Mouse (Mus musculus): Measurements from ENCODE around the gene Gm20388. TPM values are rescaled to one million over a fixed set of nuclear protein-coding genes. Genes with fewer than 3 reads are reported as not detected.

Gm20388 gene
- polyA plus RNA-seq, 1 experiment from 2014 or later = not detected

- peaks cover 44% of the 10 kb centered on the region for H3K36me3 ChIP-seq (ENCODE audit: control insufficient read depth, insufficient read depth, low read length)
- WGBS = 90% methylated on average over 1 of the region's 1 CpGs
- H3K4me1 ChIP-seq (ENCODE audit: control insufficient read depth, insufficient read depth, low read length) = no peaks in the 10 kb centered on the region
These were observed 1978.7 kb downstream of the Gm20388 start for GRCm38 (mm10) chr8:121889317-121889716.

GRCm38 (mm10) chr8:121889810-121890785, 1979.5 kb downstream of the Gm20388 start:
- Histone ChIP-seq H3K27me3 (ENCODE audit: control insufficient read depth, insufficient read depth, low read length) (no peaks in the 10 kb centered on the region), H3K36me3 (ENCODE audit: control insufficient read depth, insufficient read depth, low read length) (peaks cover 36% of the 10 kb centered on the region), H3K27ac (ENCODE audit: low read depth, low read length) (no peak overlapping the region), H3K9ac (ENCODE audit: low read depth, low read length) (no peak overlapping the region), H3K9me3 (ENCODE audit: control insufficient read depth, low read length) (no peaks in the 10 kb centered on the region), H3K4me2 (replicated peaks; ENCODE audit: low read depth, low read length) (no peak overlapping the region), H3K4me3 (ENCODE audit: low read length) (no peak overlapping the region), H3K4me1 (ENCODE audit: control insufficient read depth, insufficient read depth, low read length) (no peaks in the 10 kb centered on the region)
- WGBS = 80% methylated on average over 15 of the region's 15 CpGs
- ATAC-seq (ENCODE audit: low FRiP score, low TSS enrichment) = no peak

More at GRCm38 (mm10) chr8:121889317-121889716, 1978.7 kb downstream of the Gm20388 start:
- Histone ChIP-seq H3K4me2 (replicated peaks; ENCODE audit: low read depth, low read length) (no peak overlapping the region), H3K4me3 (ENCODE audit: low read length) (no peak overlapping the region), H3K9ac (ENCODE audit: low read depth, low read length) (no peak overlapping the region), H3K27me3 (ENCODE audit: control insufficient read depth, insufficient read depth, low read length) (no peaks in the 10 kb centered on the region), H3K27ac (ENCODE audit: low read depth, low read length) (no peak overlapping the region), H3K9me3 (ENCODE audit: control insufficient read depth, low read length) (no peaks in the 10 kb centered on the region)
- no peak for ATAC-seq (ENCODE audit: low FRiP score, low TSS enrichment)

GRCm38 (mm10) chr8:121892875-121893274, 1982.2 kb downstream of the Gm20388 start:
- ATAC-seq (ENCODE audit: low FRiP score, low TSS enrichment) = no peak
- Histone ChIP-seq H3K4me1 (ENCODE audit: control insufficient read depth, insufficient read depth, low read length) (peaks cover 20% of the 10 kb centered on the region), H3K4me3 (ENCODE audit: low read length) (no peak overlapping the region), H3K4me2 (replicated peaks; ENCODE audit: low read depth, low read length) (no peak overlapping the region), H3K27ac (ENCODE audit: low read depth, low read length) (no peak overlapping the region), H3K36me3 (ENCODE audit: control insufficient read depth, insufficient read depth, low read length) (peaks cover 15% of the 10 kb centered on the region), H3K27me3 (ENCODE audit: control insufficient read depth, insufficient read depth, low read length) (no peaks in the 10 kb centered on the region), H3K9me3 (ENCODE audit: control insufficient read depth, low read length) (no peaks in the 10 kb centered on the region), H3K9ac (ENCODE audit: low read depth, low read length) (no peak overlapping the region)
- 77% methylated on average over 5 of the region's 5 CpGs for WGBS

- no peak overlapping the region for H3K4me2 ChIP-seq (replicated peaks; ENCODE audit: low read depth, low read length)
- 75% methylated on average over 7 of the region's 7 CpGs for WGBS
These were observed 1985.3 kb downstream of the Gm20388 start for GRCm38 (mm10) chr8:121895910-121896309.

GRCm38 (mm10) chr8:121896476-121897145, 1986.0 kb downstream of the Gm20388 start:
- Histone ChIP-seq H3K4me1 (ENCODE audit: control insufficient read depth, insufficient read depth, low read length) (peaks cover 36% of the 10 kb centered on the region), H3K27ac (ENCODE audit: low read depth, low read length) (peak overlapping the region; percentile 96; the same call in 1 of the 2 replicates), H3K4me2 (replicated peaks; ENCODE audit: low read depth, low read length) (no peak overlapping the region), H3K9ac (ENCODE audit: low read depth, low read length) (peak overlapping the region; percentile 37; the same call in 1 of the 2 replicates), H3K36me3 (ENCODE audit: control insufficient read depth, insufficient read depth, low read length) (peaks cover 10% of the 10 kb centered on the region), H3K27me3 (ENCODE audit: control insufficient read depth, insufficient read depth, low read length) (no peaks in the 10 kb centered on the region), H3K4me3 (ENCODE audit: low read length) (no peak overlapping the region), H3K9me3 (ENCODE audit: control insufficient read depth, low read length) (no peaks in the 10 kb centered on the region)
- 30% methylated on average over 12 of the region's 12 CpGs for WGBS
- ATAC-seq (ENCODE audit: low FRiP score, low TSS enrichment) = 0 out of 2 replicates have a peak, but pooled peaks have one; percentile 16

More at GRCm38 (mm10) chr8:121895910-121896309, 1985.3 kb downstream of the Gm20388 start:
- H3K9me3 ChIP-seq (ENCODE audit: control insufficient read depth, low read length) = no peaks in the 10 kb centered on the region
- ATAC-seq (ENCODE audit: low FRiP score, low TSS enrichment) = no peak
- H3K36me3 ChIP-seq (ENCODE audit: control insufficient read depth, insufficient read depth, low read length) = peaks cover 10% of the 10 kb centered on the region
- no peak overlapping the region for H3K4me3 ChIP-seq (ENCODE audit: low read length)
- peak overlapping the region; percentile 37; the same call in 1 of the 2 replicates for H3K9ac ChIP-seq (ENCODE audit: low read depth, low read length)
- peaks cover 34% of the 10 kb centered on the region for H3K4me1 ChIP-seq (ENCODE audit: control insufficient read depth, insufficient read depth, low read length)
- no peaks in the 10 kb centered on the region for H3K27me3 ChIP-seq (ENCODE audit: control insufficient read depth, insufficient read depth, low read length)
- peak overlapping the region; percentile 96; the same call in 1 of the 2 replicates for H3K27ac ChIP-seq (ENCODE audit: low read depth, low read length)

GRCm38 (mm10) chr8:121897205-121897604, 1986.6 kb downstream of the Gm20388 start:
- no peaks in the 10 kb centered on the region for H3K9me3 ChIP-seq (ENCODE audit: control insufficient read depth, low read length)
- no peak overlapping the region for H3K9ac ChIP-seq (ENCODE audit: low read depth, low read length)
- H3K27ac ChIP-seq (ENCODE audit: low read depth, low read length) = peak overlapping the region; percentile 96
- peaks cover 42% of the 10 kb centered on the region for H3K4me1 ChIP-seq (ENCODE audit: control insufficient read depth, insufficient read depth, low read length)
- no peak overlapping the region for H3K4me2 ChIP-seq (replicated peaks; ENCODE audit: low read depth, low read length)
- H3K27me3 ChIP-seq (ENCODE audit: control insufficient read depth, insufficient read depth, low read length) = no peaks in the 10 kb centered on the region
- no peak overlapping the region for H3K4me3 ChIP-seq (ENCODE audit: low read length)
- ATAC-seq (ENCODE audit: low FRiP score, low TSS enrichment) = no peak
- H3K36me3 ChIP-seq (ENCODE audit: control insufficient read depth, insufficient read depth, low read length) = peaks cover 10% of the 10 kb centered on the region
- WGBS = 51% methylated on average over 9 of the region's 9 CpGs

- ATAC-seq (ENCODE audit: low FRiP score, low TSS enrichment) = peak; percentile 25; the same call in 1 of the 2 replicates
- H3K27me3 ChIP-seq (ENCODE audit: control insufficient read depth, insufficient read depth, low read length) = no peaks in the 10 kb centered on the region
- no peaks in the 10 kb centered on the region for H3K9me3 ChIP-seq (ENCODE audit: control insufficient read depth, low read length)
- H3K27ac ChIP-seq (ENCODE audit: low read depth, low read length) = peak overlapping the region; percentile 96
- 7% methylated on average over 7 of the region's 7 CpGs for WGBS
- peaks cover 46% of the 10 kb centered on the region for H3K4me1 ChIP-seq (ENCODE audit: control insufficient read depth, insufficient read depth, low read length)
- H3K9ac ChIP-seq (ENCODE audit: low read depth, low read length) = peak overlapping the region; percentile 48
- H3K36me3 ChIP-seq (ENCODE audit: control insufficient read depth, insufficient read depth, low read length) = peaks cover 7% of the 10 kb centered on the region
- peak overlapping the region; percentile 35 for H3K4me2 ChIP-seq (replicated peaks; ENCODE audit: low read depth, low read length)
- peak overlapping the region; percentile 16; the same call in 1 of the 2 replicates for H3K4me3 ChIP-seq (ENCODE audit: low read length)
These were observed 1987.3 kb downstream of the Gm20388 start for GRCm38 (mm10) chr8:121897871-121898381.

- ATAC-seq (ENCODE audit: low FRiP score, low TSS enrichment) = peak; percentile 84
- H3K4me2 ChIP-seq (replicated peaks; ENCODE audit: low read depth, low read length) = peak overlapping the region; percentile 35
- peaks cover 6% of the 10 kb centered on the region; the same call in 1 of the 2 replicates for H3K36me3 ChIP-seq (ENCODE audit: control insufficient read depth, insufficient read depth, low read length)
- 2% methylated on average over 4 of the region's 4 CpGs for WGBS
- peaks cover 46% of the 10 kb centered on the region for H3K4me1 ChIP-seq (ENCODE audit: control insufficient read depth, insufficient read depth, low read length)
- H3K9me3 ChIP-seq (ENCODE audit: control insufficient read depth, low read length) = no peaks in the 10 kb centered on the region
- peak overlapping the region; percentile 48 for H3K9ac ChIP-seq (ENCODE audit: low read depth, low read length)
- peak overlapping the region; percentile 96 for H3K27ac ChIP-seq (ENCODE audit: low read depth, low read length)
- H3K27me3 ChIP-seq (ENCODE audit: control insufficient read depth, insufficient read depth, low read length) = no peaks in the 10 kb centered on the region
- H3K4me3 ChIP-seq (ENCODE audit: low read length) = peak overlapping the region; percentile 16; the same call in 1 of the 2 replicates
These were observed 1987.8 kb downstream of the Gm20388 start for GRCm38 (mm10) chr8:121898401-121898931.
